Mouse (Mus musculus): ENCODE data around the gene Agap2.

Agap2 gene

GRCm38 (mm10) chr10:127075080-127075479 lies at the start of gene Agap2:
Gene Agap2 (plus strand): TSS chr10:127075284.
- in situ Hi-C loops (cut with MboI; ENCODE audit: low sequenced_read_pairs) = no loop called here

- in situ Hi-C loops (cut with MboI; ENCODE audit: low sequenced_read_pairs) = no loop called here
These were observed 44.5 kb upstream of the Agap2 start, which contains the start of gene Tsfm for GRCm38 (mm10) chr10:127030336-127031296. Gene Tsfm (minus strand): TSS chr10:127030840.

GRCm38 (mm10) chr10:127033301-127033741 lies 41.8 kb upstream of the Agap2 start:
- in situ Hi-C loops (cut with MboI; ENCODE audit: low sequenced_read_pairs) = no loop called here

- in situ Hi-C loops (cut with MboI; ENCODE audit: low sequenced_read_pairs) = no loop called here
These were observed 38.8 kb upstream of the Agap2 start for GRCm38 (mm10) chr10:127036273-127036672.

- in situ Hi-C loops (cut with MboI; ENCODE audit: low sequenced_read_pairs) = no loop called here
These were observed 37.4 kb upstream of the Agap2 start for GRCm38 (mm10) chr10:127037641-127038040.

GRCm38 (mm10) chr10:127040569-127041214 lies 34.4 kb upstream of the Agap2 start:
- in situ Hi-C loops (cut with MboI; ENCODE audit: low sequenced_read_pairs) = no loop called here

GRCm38 (mm10) chr10:127041274-127041766 lies 33.8 kb upstream of the Agap2 start, which contains the start of the genes Mettl1 and Eef1akmt3:
Gene Mettl1 (plus strand): TSS chr10:127041414.
Gene Eef1akmt3 (minus strand): TSS chr10:127041513.
- in situ Hi-C loops (cut with MboI; ENCODE audit: low sequenced_read_pairs) = no loop called here

DNA sequence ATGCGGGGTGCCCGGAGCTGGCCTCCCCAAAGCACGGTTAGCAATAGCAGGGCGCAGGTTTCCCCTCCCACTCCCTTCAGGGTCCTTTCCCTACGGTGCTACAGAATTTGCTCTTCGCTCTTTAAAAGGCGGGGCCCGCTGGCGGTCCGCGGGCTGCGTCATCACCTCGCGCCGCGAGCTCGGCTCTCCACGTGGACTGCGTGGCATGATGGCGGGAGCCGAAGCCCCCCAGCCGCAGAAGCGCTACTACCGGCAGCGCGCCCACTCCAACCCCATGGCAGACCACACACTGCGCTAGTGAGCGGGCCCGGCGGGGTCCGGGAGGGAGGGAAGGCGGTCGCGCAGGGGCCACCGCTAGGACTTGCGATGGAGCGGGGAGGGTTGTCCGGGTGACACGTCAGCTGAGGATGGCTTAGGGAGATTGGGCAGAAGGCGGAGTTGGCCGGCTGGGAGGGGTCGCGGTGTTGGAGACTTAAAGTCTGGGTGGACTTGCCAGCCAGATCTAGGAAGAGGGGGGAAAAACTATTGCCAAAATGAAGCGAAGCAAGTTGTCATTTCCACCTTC lies 33.2 kb upstream of the Agap2 start:
- in situ Hi-C loops (cut with MboI; ENCODE audit: low sequenced_read_pairs) = no loop called here

DNA sequence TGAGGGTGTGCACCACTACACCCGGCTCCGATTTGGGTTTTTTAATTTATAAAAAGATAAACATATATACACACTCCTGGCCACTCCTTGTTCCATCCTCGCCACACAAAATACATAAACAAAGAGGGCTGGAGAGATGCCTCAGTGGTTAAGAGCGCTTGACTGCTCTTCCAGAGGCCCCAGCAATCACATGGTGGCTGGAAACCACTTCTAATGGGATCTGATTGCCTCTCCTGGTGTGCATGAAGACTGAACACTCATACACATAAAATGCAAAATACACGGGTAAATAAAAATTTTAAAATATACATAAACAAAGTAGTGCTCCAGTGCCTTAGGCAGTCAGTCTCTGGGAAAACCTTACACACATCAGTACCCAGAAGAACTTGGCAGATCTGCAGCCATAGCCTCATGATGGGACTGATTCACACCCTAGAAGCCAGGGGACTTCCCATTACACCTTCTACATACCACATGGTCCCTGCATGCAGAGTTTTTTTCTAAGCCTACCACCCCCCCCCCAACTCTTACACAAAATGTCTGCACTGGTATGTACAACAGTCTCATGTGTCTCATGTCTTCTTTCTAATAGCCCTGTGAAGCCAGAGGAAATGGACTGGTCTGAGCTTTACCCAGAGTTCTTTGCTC lies 32.5 kb upstream of the Agap2 start:
- in situ Hi-C loops (cut with MboI; ENCODE audit: low sequenced_read_pairs) = no loop called here

DNA sequence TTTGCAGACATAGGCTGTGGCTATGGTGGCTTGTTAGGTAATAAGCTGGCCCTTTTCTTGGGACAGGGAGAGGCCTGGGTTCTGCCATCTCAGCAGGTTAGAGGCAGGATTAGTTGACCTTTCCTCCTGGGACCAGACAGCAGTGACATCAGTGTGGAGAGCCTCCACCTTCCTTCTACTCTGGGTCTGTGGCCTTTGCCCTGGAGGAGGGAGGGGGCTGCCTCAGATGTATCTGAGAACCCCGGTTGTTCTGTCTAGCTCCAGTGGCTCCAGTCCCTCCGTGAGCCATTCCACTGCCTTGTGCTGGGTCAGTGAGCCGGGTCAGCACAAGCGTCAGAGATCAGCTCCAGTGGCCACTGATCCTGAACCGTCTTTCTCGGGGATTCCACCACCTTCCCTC lies 31.9 kb upstream of the Agap2 start:
- in situ Hi-C loops (cut with MboI; ENCODE audit: low sequenced_read_pairs) = no loop called here

- in situ Hi-C loops (cut with MboI; ENCODE audit: low sequenced_read_pairs) = no loop called here
These were observed 27.1 kb upstream of the Agap2 start, which contains the start of gene Cyp27b1 for GRCm38 (mm10) chr10:127047954-127048353. Gene Cyp27b1 (plus strand): TSS chr10:127048250.

DNA sequence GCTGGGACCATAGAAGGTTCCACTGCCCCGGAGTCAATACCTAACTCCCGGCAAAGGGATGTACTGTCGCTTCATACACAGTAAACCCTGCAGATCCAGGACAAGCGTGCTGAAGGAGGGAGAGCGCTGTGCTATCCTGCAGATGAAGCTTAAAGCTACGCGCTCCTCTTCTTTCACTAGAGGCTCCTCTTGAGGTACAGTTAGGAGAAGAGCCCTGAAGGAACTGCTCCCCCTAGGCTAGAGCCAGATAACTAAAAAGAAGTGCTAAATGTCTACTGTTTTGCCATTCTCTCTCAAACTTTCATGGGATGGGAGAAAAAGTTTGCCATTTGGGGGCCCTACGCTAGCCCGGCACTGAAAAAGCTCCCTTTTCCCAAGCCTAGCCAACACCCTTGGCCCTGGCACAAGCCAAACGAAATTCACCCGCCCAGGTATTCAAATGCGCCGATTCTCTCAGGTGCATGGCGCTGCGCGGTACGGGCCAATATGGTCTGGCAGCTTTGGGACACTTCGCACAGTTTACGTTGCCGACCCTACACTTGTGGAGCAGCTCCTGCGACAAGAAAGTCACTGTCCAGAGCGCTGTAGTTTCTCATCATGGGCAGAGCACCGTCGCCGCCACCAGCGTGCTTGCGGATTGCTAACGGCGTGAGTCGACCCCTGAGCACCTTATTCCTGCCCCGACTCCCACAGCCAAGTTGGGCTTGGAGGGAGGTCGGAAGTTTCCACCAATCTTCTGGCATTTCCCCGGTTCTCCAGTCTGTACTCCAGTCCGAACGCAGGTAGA lies 26.3 kb upstream of the Agap2 start:
- in situ Hi-C loops (cut with MboI; ENCODE audit: low sequenced_read_pairs) = no loop called here

DNA sequence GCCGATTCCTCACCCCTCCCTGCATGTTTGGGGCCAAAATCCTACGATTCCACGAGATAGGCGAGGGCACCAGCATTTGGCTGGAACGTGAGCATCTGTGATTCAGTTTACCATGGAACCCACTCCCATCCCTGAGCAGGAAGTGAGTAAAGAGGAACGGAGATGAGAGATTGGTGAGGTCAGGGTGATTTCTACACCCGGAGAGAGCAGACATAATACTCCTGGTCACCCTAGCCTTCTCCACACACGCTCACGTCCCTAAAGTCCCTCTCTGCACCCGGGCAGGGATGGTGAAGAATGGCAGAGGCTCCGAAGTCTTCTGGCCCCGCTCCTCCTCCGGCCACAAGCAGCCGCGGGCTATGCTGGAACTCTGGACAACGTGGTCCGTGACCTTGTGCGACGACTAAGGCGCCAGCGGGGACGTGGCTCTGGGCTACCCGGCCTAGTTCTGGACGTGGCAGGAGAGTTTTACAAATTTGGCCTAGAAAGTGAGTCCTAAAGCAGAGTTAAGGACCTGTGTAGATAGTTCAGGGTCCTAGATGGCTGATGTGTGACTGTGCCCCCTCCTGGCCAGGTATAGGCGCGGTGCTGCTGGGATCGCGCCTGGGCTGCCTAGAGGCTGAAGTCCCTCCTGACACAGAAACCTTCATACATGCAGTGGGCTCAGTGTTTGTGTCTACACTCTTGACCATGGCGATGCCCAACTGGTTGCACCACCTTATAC lies 25.5 kb upstream of the Agap2 start:
- in situ Hi-C loops (cut with MboI; ENCODE audit: low sequenced_read_pairs) = no loop called here

GRCm38 (mm10) chr10:127050119-127050474 lies 25.0 kb upstream of the Agap2 start:
- in situ Hi-C loops (cut with MboI; ENCODE audit: low sequenced_read_pairs) = no loop called here

DNA sequence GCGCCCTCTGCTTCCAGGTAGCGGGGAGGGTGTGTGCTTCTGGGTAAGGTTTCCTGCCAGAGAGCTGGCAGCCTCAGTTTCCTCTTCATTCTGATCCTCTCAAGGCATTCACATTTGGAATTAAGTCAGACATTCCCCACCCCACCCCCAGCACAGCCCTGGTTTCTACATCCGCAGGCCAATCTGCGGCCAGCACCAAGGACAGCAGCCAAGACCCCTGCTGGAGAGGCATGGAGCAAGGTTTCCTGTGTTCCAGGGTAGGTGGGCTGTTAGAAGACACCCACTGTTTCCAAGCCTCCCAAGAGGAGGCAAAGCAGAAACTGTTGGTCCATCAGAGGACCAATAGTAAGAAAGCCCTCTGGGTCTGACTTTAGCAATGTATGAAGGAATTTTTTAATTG lies 20.4 kb upstream of the Agap2 start:
- in situ Hi-C loops (cut with MboI; ENCODE audit: low sequenced_read_pairs) = no loop called here

- in situ Hi-C loops (cut with MboI; ENCODE audit: low sequenced_read_pairs) = no loop called here
These were observed 19.7 kb upstream of the Agap2 start for GRCm38 (mm10) chr10:127055406-127055805.

GRCm38 (mm10) chr10:127056490-127056889 lies 18.6 kb upstream of the Agap2 start:
- in situ Hi-C loops (cut with MboI; ENCODE audit: low sequenced_read_pairs) = no loop called here

DNA sequence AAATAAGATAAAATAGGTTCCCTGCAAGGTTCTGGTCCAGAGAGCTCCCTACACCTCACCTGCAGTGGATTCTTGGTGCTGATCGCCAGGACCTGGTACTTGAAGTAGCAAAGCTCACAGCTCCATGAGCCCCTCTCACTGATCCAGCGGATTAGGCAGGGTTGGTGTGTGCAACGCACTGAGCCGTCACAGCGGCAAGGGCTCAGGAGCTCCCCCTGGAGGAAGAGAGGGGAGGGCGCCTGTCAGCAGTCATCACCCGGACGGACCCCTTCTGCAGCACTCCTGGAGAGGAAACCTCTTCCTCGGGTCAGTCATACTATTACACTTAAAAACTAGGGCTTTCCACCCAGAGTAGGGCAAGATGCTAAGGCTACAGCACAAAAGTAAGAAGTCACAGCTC lies 16.9 kb upstream of the Agap2 start:
- in situ Hi-C loops (cut with MboI; ENCODE audit: low sequenced_read_pairs) = no loop called here

- in situ Hi-C loops (cut with MboI; ENCODE audit: low sequenced_read_pairs) = no loop called here
These were observed 16.4 kb upstream of the Agap2 start for GRCm38 (mm10) chr10:127058708-127059107.
